Mouse (Mus musculus) brain, adult 2 months (tissue): ENCODE results near the gene Slx4ip.

Source experiments
- DNase-seq: peaks from one replicate; pipeline ENCODE4 v3.0.0; 2011; ENCODE audit warnings: low read depth, low spot score

Slx4ip gene

GRCm38 (mm10) chr2:136947500-136947899 lies 56.5 kb downstream of the Slx4ip start:
- DNase-seq = no peak

DNA sequence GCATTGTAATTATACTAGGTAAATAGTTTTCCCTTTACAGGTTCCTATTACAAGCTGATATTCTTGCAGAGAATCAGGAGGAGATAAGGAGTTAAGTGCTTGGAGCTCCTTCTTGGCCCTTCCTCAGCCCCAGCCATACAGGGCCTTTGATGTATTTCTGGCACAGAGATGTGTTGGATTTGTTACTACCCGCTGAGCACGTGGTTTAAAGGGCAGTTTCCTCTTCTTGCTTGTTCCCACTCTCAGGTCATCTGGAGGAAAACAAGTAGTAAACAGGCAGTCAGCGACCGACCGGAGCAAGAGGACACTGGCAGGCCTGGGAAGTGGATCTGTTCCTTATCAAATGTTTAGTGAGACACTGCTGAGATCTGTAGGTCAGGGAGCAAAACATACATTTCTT lies 56.9 kb downstream of the Slx4ip start:
- DNase-seq = peak; percentile 18

- DNase-seq = peak; percentile 5
Measured at GRCm38 (mm10) chr2:136952238-136952637, 61.2 kb downstream of the Slx4ip start.

DNA sequence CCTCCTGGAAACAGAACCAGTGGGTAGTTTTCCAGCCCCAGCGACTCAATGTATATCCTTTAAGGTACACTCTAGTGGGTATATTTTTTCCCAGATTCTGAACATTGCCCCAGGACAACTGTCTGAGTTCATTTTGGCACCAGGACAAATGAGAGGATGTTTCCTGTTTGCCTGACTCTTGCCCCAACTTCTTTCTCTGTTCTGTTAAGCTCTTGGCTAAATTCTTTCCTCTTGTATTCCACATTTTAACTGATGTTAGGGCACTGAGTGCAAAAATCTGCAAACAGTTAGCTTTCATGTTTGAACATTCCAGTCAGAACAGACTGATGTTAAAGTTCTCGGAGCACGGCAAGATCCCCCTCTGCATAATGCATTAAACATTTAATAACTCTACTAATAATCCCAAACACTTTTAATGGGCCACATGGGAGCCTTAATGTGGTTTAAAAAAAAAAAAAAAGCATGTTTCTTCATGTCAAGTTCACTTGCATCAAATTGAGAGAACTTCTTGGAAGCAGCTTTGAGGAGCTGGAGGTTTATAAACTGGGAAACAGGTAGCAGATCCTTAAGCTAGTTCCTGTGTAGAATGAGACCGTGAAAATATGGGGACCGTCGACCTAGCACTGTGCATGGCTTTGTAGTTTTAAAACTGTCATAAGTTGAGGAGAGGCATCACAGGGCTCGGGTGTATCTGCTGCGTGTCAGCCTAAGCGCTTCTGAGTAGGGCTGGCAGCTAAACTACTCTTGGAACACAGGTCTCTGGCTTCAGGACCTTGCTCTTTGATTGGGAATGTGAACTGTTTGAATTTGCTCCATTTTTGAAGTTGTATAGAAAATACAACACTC lies 64.9 kb downstream of the Slx4ip start:
- no peak for DNase-seq

DNA sequence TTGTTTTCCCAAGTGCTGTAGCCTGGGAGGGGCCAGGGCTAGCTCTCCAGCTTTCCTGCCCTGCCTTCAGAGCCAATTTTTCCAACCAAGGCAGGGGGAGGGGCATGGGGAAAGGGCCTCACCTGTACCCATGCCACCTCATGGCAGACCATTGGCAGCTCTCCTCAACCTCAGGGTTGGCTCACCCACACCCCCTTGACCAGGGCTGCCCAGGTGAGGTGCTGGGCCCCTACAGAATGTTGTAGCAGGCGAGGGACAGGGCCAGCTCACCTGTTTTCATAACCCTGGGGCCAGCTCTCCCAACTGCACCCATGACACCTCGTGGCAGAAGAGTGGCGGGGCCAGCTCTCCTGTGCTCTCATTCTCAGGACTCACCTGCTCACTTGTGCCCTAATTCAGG lies 67.7 kb downstream of the Slx4ip start:
- no peak for DNase-seq

DNA sequence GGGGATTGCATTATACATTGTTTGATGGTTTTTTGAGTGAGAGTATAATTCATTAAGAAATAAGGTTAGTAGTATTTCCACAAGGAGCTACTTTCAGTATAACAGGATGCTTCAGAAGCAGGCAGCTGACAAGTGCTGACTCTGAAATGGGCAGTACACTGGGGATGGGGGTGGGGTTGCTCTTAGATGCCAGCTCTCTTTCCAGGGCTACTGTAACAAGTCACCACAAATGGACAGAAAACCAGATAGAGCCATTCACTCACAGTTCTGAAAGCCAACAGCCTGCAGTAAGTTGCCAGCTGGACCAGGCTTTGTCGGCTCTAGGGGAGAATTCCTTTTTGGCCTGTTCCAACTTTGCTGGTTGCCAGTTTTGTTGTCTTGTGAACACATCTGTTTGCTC lies 84.8 kb downstream of the Slx4ip start:
- peak; percentile 23 for DNase-seq

- no peak for DNase-seq
Measured at GRCm38 (mm10) chr2:136979056-136979772, 88.2 kb downstream of the Slx4ip start.

GRCm38 (mm10) chr2:136981062-136981879 lies 90.3 kb downstream of the Slx4ip start:
- peak; percentile 49 for DNase-seq

- DNase-seq = no peak
Measured at GRCm38 (mm10) chr2:136983959-136984358, 92.9 kb downstream of the Slx4ip start.

GRCm38 (mm10) chr2:136985998-136986730 lies 95.1 kb downstream of the Slx4ip start:
- DNase-seq = peak; percentile 56

- DNase-seq = no peak
Measured at GRCm38 (mm10) chr2:136993116-136993515, 102.1 kb downstream of the Slx4ip start.

- DNase-seq = peak; percentile 45
Measured at GRCm38 (mm10) chr2:136997104-136997503, 106.1 kb downstream of the Slx4ip start.

- DNase-seq = no peak
Measured at GRCm38 (mm10) chr2:137002031-137002430, 111.0 kb downstream of the Slx4ip start.

- no peak for DNase-seq
Measured at GRCm38 (mm10) chr2:137006656-137007055, 115.6 kb downstream of the Slx4ip start.

DNA sequence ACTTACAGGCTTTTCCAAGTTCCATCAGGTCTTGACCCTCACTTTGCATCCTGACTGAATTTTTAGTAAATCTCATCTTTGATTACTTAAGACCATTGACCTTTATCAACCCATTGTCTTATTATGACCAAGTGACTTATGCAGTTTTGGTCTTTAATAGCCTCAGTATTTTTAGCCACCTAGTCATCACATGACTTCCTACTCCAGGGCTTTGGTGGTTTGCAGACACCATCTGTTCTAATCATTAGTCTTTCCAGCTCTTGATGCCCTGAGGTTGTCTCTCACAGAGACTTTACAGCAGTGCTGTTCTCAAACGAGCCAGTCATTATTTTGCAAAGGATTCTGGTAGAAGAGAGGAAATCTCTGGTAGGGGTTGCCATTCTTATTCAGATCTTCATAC lies 121.0 kb downstream of the Slx4ip start:
- DNase-seq = no peak

DNA sequence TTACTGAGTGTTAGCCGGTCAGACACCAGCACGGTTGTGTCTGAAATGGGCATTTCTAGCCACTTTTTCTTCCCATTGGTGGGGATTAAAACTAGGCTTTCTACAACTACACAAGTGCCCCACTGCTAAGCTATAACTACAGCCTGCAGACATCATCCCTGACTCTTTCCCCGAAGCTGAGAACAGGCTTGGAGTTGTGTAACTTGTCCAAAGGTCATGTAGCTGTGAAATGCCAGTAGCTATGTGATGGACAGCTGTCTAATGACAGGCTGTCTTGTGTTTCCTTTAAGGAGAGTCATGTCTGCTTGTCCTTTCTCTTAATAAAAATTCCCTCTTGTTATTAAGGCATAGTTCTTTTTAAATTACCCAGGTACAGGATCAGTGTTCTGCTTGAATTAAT lies 122.1 kb downstream of the Slx4ip start:
- DNase-seq = no peak

- DNase-seq = peak; percentile 21
Measured at GRCm38 (mm10) chr2:137013811-137014350, 122.9 kb downstream of the Slx4ip start.

- peak; percentile 48 for DNase-seq
Measured at GRCm38 (mm10) chr2:137014423-137014822, 123.4 kb downstream of the Slx4ip start.

- peak; percentile 11 for DNase-seq
Measured at GRCm38 (mm10) chr2:137044122-137044521, 153.1 kb downstream of the Slx4ip start.

DNA sequence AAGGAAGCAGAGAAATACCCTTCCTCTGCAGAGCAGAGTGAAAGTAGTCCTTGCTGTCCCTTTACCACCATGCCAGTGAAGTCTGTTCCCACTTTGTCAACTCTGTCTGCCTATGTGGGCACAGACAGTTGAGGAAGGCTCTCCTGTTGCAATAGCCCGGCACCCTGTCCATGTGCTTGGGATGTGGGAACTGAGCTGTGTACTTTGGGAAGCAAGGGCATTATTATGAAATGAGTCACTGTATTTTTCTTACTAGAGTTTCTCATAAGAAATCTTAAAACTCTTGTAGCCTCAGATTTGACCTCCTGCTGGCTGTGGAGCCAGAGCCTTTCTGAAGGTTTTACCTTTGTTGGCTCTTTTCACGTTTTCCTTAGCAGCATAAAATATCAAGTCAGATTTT lies 158.3 kb downstream of the Slx4ip start:
- DNase-seq = no peak

- DNase-seq = no peak
Measured at GRCm38 (mm10) chr2:137049906-137050305, 158.9 kb downstream of the Slx4ip start.
